Mouse (Mus musculus) right cerebral cortex, postnatal 14 days (tissue): ENCODE results near the gene Neurl3.

Source experiments
- DNase-seq: peaks from one replicate; pipeline ENCODE4 v3.0.0; 2022

The Neurl3 gene

GRCm38 (mm10) chr1:36296466-36297149 is 22.1 kb upstream of the Neurl3 start:
- no peak for DNase-seq

- DNase-seq = no peak
Measured at GRCm38 (mm10) chr1:36294402-36294801, 19.9 kb upstream of the Neurl3 start.

DNA sequence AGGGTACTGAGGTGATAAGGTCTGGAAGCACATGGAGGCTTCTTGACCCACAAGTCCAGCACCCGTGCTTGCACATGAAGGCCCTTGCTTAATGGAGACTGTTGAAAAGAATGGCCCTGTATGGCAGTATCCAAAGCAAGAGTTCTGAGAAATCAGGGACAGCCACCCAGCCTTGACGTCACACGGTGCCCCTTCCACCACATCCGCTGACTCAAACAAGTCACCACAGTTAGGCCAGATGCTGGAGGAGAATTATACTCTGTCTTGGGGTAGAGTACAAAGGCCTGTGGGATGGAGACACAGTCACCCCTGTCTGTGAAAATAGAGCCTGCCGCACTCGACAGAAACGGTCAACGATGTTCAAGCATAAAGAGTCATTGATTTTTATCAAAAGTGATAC is 19.0 kb upstream of the Neurl3 start:
- no peak for DNase-seq

DNA sequence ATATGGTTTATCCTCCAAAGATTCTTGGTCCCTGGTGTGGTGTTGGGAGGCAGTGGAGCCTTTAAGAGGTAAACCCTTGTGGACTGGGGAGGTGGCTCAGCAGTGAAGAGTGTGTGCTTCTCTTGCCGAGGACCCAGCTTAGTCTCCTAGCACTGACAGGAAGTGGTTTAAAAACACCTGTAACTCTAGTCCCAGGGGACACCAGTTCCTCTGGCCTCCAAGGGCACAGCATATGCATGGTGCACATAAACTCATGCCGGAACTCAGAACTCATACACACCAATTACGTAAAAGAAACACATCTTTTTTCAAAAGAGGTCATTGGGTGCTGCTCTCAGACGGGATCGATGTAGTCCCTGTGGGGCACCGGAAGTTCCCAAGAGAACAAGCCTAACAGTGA is 7.4 kb upstream of the Neurl3 start:
- no peak for DNase-seq

DNA sequence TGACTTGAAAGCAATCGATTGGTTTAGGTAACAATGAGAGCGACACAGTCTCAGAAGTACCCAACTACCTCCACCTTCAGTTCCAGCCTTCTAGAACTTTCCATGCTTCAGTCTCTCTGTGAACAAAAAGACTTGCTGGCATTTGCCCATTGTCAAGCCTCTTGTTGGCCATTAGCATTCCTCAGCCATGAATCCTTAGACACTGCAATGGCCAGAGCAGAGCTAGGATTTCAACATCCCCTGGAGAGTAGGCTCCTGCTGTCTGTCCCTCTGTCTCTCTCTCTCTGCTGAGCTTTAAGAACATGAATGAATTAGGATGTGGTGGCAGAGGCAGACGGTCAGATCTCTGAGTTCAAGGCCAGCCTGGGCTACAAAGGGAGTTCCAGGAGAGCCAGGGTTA is 6.5 kb upstream of the Neurl3 start:
- DNase-seq = no peak

- DNase-seq = peak; percentile 90
Measured at GRCm38 (mm10) chr1:36279202-36279601, 4.7 kb upstream of the Neurl3 start.

GRCm38 (mm10) chr1:36277267-36278060 is 3.0 kb upstream of the Neurl3 start:
- peak; percentile 73 for DNase-seq

DNA sequence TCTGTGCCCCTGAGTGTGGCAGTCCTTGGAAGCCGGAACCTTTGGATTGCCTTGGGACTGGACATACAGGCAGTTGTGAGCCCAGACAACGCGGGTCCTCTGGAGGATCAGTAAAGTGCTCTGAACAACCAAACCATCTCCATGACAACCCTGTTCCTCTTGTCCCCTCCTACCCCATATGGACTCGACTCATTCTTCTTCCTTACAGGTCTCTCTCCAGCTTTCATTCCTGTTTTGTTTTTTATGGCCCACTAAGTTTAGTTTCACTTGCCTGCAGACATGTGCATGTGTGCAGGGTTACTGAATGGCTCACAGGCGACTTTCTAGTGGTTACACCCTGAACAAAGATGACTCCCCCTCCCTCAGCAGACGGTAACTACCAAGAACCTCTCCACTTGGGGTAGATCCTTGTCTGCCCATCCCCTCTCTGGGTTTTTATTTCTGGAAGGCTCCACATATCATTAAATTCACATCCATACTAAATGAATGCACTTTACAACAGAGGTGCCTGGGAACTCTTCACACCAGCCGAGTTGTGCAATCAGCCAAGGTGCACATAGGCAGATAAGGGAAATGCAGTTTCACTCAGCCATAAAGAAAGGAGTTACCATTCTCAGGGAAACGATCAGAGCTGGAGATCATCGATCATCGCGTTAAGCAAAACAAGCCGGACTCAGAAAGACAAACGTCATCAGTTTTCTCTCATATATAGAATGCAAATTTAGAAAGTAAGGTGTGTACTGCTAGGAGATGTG is 1.3 kb upstream of the Neurl3 start:
- DNase-seq = no peak

GRCm38 (mm10) chr1:36273288-36273687 is 1.2 kb downstream of the Neurl3 start:
- DNase-seq = no peak

- no peak for DNase-seq
Measured at GRCm38 (mm10) chr1:36272546-36272945, 1.9 kb downstream of the Neurl3 start.

GRCm38 (mm10) chr1:36271516-36272230 is 2.8 kb downstream of the Neurl3 start:
- DNase-seq = no peak

DNA sequence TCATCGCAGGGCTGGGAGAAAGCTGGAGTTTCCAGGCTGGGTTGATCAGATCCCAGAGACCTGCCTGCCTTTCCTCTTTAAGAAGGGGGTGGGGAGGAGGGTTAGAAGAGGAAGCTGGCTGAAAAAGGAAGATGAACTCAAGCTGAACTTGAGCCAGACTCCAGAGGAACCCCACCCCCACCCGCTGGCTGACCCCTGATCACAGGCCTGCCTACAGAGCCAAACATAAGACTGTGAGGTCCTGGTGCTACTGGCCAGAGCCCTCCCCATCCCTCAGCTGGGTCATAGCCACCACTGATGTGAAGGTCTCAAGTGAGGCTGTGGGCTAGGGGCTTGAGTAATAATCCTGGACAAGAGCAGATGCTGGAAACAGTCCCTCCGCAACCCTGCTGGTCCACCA is 3.8 kb downstream of the Neurl3 start:
- no peak for DNase-seq

- no peak for DNase-seq
Measured at GRCm38 (mm10) chr1:36269121-36269795, 5.2 kb downstream of the Neurl3 start.

DNA sequence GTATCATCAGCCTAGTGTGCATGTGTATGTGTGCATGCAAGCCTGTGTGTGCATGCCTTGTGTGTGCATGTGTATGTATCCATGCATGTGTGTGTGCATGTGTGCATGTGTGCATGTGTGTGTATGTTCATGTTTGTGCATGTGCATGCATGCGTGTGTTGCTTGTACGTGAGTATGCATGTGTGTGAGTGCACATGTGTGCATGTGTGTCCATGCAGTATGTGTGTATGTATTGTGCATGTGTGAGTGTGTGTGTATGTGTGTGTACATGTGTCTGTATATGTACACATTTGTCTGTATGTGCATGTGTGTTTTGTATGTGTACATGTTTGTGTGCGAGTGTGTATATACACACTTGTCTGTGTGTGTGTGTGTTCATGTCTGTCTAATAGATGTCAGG is 6.9 kb downstream of the Neurl3 start:
- DNase-seq = no peak

- no peak for DNase-seq
Measured at GRCm38 (mm10) chr1:36266293-36266692, 8.2 kb downstream of the Neurl3 start.

GRCm38 (mm10) chr1:36263833-36264488 is 10.5 kb downstream of the Neurl3 start:
- DNase-seq = no peak

GRCm38 (mm10) chr1:36261708-36262504 is 12.6 kb downstream of the Neurl3 start:
- DNase-seq = no peak

- DNase-seq = no peak
Measured at GRCm38 (mm10) chr1:36260418-36260817, 14.1 kb downstream of the Neurl3 start.

DNA sequence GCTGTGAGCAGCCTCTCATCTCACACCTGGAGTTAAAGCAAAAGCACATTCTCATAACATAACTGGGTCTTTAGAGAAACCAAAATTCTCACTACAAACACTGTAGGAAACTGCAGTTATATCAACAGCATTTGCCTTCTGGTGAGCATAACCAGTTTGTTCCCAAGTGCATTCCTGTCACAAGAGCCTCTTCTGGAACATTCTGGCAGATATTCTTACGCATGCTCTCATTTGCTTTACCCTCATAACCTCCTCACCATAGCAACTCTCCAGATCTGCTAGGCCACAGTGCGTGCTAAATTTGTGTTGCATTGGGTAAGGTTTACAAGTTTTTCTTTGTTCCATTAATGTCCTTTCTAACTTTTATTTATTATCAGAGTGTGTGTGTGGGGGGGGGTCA is 15.2 kb downstream of the Neurl3 start:
- no peak for DNase-seq

GRCm38 (mm10) chr1:36258631-36259030 is 15.8 kb downstream of the Neurl3 start:
- no peak for DNase-seq

DNA sequence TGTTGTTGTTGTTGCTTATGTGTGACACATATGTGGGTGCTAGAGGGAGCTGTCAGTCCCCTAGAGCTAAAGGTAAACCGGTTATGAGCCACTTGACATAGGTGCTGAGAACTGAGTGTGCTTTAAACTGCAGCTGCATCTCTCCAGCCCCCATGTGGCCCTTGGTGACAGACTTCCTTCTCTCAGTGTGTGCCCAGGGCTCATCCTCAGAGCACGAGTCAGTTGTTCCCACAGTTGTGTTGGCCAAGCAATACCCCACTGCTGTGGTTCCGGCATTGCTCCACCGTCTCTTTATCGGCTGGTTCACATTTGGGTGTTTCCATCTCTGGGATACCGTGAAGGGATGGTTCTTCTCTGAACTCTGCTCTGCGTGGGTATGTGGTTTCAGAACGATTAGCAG is 17.2 kb downstream of the Neurl3 start:
- no peak for DNase-seq
